Mouse (Mus musculus) liver, adult 2 months (tissue): ENCODE measurements around the gene BC017158.

Source experiments
- CTCF ChIP-seq: fragments of 200-500 bp; IDR thresholded peaks from 2 replicates; pipeline ENCODE4 v1.5.1; 2011; ENCODE audit warnings: low read depth, low read length, control low read depth
- POLR2A ChIP-seq: fragments of 200-500 bp; IDR thresholded peaks from 2 replicates; pipeline ENCODE4 v1.6.1; 2011; ENCODE audit warnings: low read length, control low read depth; ENCODE audit not compliant: insufficient read depth; ENCODE audit errors: extremely low read depth

DNA sequence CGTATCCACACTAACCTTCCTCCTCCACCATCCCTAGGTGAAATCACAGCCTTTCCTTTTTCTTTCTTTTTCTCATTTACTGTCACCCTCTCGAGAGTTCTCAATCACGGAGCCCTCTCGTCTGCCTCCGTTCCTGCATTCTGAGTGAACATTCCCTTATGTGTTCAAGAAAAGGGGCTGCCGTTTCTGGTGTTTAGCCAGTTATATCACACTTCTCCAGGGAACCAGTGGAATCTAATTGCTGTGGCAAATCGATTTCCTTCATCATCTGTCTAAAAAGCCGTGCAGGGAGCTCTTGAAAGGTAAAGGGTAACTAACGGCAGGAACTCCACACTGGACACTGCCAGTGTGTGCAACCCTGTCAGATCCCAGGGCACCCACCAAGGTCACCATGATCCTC lies 33.0 kb upstream of the BC017158 start:
- TF ChIP-seq CTCF (no peak), POLR2A (no peak)
